Mouse (Mus musculus) forebrain, embryonic 14.5 days (tissue): ENCODE data around the gene Tvp23b. TPM values are rescaled to one million over a fixed set of nuclear protein-coding genes. Genes with fewer than 3 reads are reported as not detected.

Source experiments
- ATAC-seq: fragments of 200-750 bp; cut with Nextera tagmentation; 2 replicates; pipeline ENCODE4 v1.8.0; 2017; ENCODE audit warnings: mild to moderate bottlenecking, moderate library complexity
- DNase-seq: peaks from one replicate; pipeline ENCODE4 v3.0.0-alpha.2; 2015; ENCODE audit warnings: low spot score
- H3K27ac ChIP-seq: fragments of 300-500 bp; sonication (generic); 2 replicates; pipeline ENCODE4 v1.5.1; 2014; ENCODE audit warnings: low read depth, mild to moderate bottlenecking, control low read depth, low read length, moderate library complexity
- H3K27me3 ChIP-seq: fragments of 300-500 bp; sonication (generic); replicated peaks from 2 replicates; pipeline ENCODE4 v1.6.1; 2014; ENCODE audit warnings: low read length, control low read depth, mixed read lengths; ENCODE audit not compliant: control insufficient read depth, insufficient read depth
- H3K36me3 ChIP-seq: fragments of 300-500 bp; sonication (generic); 2 replicates; pipeline ENCODE4 v1.6.1; 2014; ENCODE audit warnings: low read length, control low read depth; ENCODE audit not compliant: control insufficient read depth, insufficient read depth
- H3K4me1 ChIP-seq: fragments of 300-500 bp; sonication (generic); 2 replicates; pipeline ENCODE4 v1.6.1; 2014; ENCODE audit warnings: antibody characterized with exemption, low read length, control low read depth; ENCODE audit not compliant: control insufficient read depth, insufficient read depth
- H3K4me2 ChIP-seq: fragments of 300-500 bp; sonication (generic); 2 replicates; pipeline ENCODE4 v1.6.1; 2014; ENCODE audit warnings: mild to moderate bottlenecking, control low read depth, low read length
- H3K4me3 ChIP-seq: fragments of 300-500 bp; sonication (generic); 2 replicates; pipeline ENCODE4 v1.5.1; 2014; ENCODE audit warnings: low read depth, low read length, control low read depth
- H3K9ac ChIP-seq: fragments of 300-500 bp; sonication (generic); 2 replicates; pipeline ENCODE4 v1.6.1; 2014; ENCODE audit warnings: mild to moderate bottlenecking, low read length, control low read depth, moderate library complexity
- H3K9me3 ChIP-seq: fragments of 300-500 bp; sonication (generic); replicated peaks from 2 replicates; pipeline ENCODE4 v1.6.1; 2016; ENCODE audit warnings: low read length, control low read depth, mixed read lengths; ENCODE audit not compliant: control insufficient read depth
- whole genome bisulfite sequencing: fragments of 180-500 bp; shearing (Covaris S2); extraction: QIAGEN DNeasy Blood & Tissue Kit; methylation state at CpG from one replicate; pipeline ENCODE4 v1.1.7; 2014; 5-methylcytosine and 5-hydroxymethylcytosine counted together
- polyA plus RNA-seq: library from polyadenylated mRNA; unstranded; fragments of >200 nt; fragmentation: Nextera tagmentation; extraction: Ambion mirVana; gene quantifications from 2 replicates; pipeline ENCODE4 v1.2.1, GENCODE M21; 2014

The Tvp23b gene
- polyA plus RNA-seq, 1 experiment from 2014 or later: 55.7 TPM

DNA sequence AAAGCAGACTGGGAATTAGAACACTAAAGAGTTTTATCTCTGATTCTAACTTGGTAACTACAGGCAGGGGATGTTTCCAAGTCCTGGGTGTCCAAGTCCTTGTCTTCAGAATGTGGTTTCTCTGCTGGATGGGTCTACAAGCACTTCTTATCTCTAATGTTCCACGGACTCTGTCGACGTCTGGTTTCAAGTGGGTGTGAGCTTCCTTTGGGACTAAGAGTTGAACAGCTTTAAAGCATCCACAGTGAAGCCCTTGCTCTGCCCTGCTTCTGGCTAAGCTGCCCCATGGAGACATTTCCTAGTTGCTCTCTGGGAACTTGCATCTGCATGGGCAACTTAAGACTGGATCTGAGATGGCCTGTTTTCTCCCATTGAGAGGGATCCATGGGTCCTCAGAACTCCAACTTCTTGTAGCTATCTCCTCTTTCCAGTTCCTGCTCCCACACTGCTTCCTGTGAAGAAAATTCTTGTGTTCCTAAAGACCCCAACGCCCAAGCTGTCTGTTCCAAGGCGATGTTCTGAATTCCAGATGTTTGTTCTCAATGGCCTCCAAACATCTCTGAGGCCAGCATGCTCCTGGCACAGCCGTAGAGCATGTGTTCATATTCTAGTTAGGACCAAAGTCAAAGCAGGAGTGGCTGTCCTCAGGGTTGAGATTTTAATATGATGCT is 45.0 kb downstream of the Tvp23b start:
- Histone ChIP-seq H3K9me3 (no peaks in the 10 kb centered on the region), H3K9ac (no peak overlapping the region), H3K4me2 (no peak overlapping the region), H3K36me3 (no peaks in the 10 kb centered on the region), H3K27me3 (no peaks in the 10 kb centered on the region), H3K4me1 (no peaks in the 10 kb centered on the region), H3K27ac (no peak overlapping the region), H3K4me3 (no peak overlapping the region)
- 91% methylated on average over 6 of the region's 6 CpGs for WGBS
- DNase-seq (no peak), ATAC-seq (no peak)

GRCm38 (mm10) chr11:62929799-62930198 is 50.5 kb downstream of the Tvp23b start:
- H3K4me3 ChIP-seq: no peak overlapping the region
- WGBS: 84% methylated on average over 3 of the region's 3 CpGs

GRCm38 (mm10) chr11:62930574-62930973 is 51.3 kb downstream of the Tvp23b start:
- H3K36me3 ChIP-seq: no peaks in the 10 kb centered on the region
- no peak overlapping the region for H3K9ac ChIP-seq
- no peak overlapping the region for H3K27ac ChIP-seq
- DNase-seq (no peak), ATAC-seq (no peak)
- WGBS: 90% methylated on average over 4 of the region's 4 CpGs
- no peaks in the 10 kb centered on the region for H3K4me1 ChIP-seq
- no peaks in the 10 kb centered on the region for H3K9me3 ChIP-seq
- H3K4me3 ChIP-seq: no peak overlapping the region
- H3K27me3 ChIP-seq: no peaks in the 10 kb centered on the region
- H3K4me2 ChIP-seq: no peak overlapping the region

More at GRCm38 (mm10) chr11:62929799-62930198, 50.5 kb downstream of the Tvp23b start:
- no peaks in the 10 kb centered on the region for H3K36me3 ChIP-seq
- H3K4me1 ChIP-seq: no peaks in the 10 kb centered on the region
- no peak for ATAC-seq
- H3K4me2 ChIP-seq: no peak overlapping the region
- DNase-seq: no peak
- H3K9me3 ChIP-seq: no peaks in the 10 kb centered on the region
- no peaks in the 10 kb centered on the region for H3K27me3 ChIP-seq
- no peak overlapping the region for H3K9ac ChIP-seq
- H3K27ac ChIP-seq: no peak overlapping the region

GRCm38 (mm10) chr11:62931141-62931540 is 51.9 kb downstream of the Tvp23b start:
- Histone ChIP-seq H3K36me3 (no peaks in the 10 kb centered on the region), H3K4me2 (no peak overlapping the region), H3K27ac (no peak overlapping the region), H3K4me3 (no peak overlapping the region), H3K9ac (no peak overlapping the region), H3K9me3 (no peaks in the 10 kb centered on the region), H3K27me3 (no peaks in the 10 kb centered on the region), H3K4me1 (no peaks in the 10 kb centered on the region)
- 91% methylated on average over 5 of the region's 5 CpGs for WGBS
- ATAC-seq: no peak
- DNase-seq: no peak

- no peak overlapping the region for H3K4me3 ChIP-seq
- no peak overlapping the region for H3K27ac ChIP-seq
- WGBS: 88% methylated on average over 9 of the region's 9 CpGs
- no peaks in the 10 kb centered on the region for H3K36me3 ChIP-seq
- H3K27me3 ChIP-seq: no peaks in the 10 kb centered on the region
- H3K9me3 ChIP-seq: no peaks in the 10 kb centered on the region
- no peak overlapping the region for H3K9ac ChIP-seq
- ATAC-seq (no peak), DNase-seq (no peak)
- no peak overlapping the region for H3K4me2 ChIP-seq
- no peaks in the 10 kb centered on the region for H3K4me1 ChIP-seq
Measured at GRCm38 (mm10) chr11:62933099-62933498, 53.8 kb downstream of the Tvp23b start.

DNA sequence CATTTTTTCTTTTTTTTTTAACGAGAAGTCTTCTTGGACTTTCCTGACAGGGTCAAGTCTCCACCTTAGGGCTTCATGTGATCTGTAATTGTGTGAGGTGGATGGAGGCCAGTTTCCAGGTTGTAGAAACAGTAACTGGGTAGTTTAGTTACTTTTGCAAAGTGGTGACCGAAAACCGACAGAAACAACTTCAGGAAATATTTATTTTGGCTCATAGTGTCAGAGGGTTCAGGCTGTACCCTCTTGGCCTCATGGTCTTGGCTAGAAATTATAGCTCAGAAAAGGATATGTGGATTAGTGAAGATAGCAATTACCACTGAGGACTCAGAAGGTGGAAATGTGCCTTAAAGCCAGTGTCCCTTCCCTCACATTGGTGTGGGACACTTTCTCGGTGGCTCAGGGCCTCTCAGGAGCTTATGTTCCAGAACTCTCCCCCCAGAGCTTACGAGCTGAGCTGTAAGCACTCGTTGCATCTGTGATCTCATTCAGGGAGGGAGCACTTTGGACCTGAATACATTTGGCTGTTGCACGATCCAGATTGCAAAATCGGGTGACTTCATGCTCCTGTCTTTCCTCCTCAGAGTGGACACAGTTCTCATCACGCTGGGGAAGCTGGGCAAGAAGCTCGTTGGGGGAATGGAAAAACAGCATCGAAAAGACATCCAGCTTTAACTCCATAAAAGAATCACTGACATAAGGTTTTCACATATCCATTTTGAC is 55.7 kb downstream of the Tvp23b start:
- Histone ChIP-seq H3K27me3 (no peaks in the 10 kb centered on the region), H3K4me3 (no peak overlapping the region), H3K36me3 (no peaks in the 10 kb centered on the region), H3K9me3 (no peaks in the 10 kb centered on the region), H3K4me2 (no peak overlapping the region), H3K27ac (no peak overlapping the region), H3K4me1 (no peaks in the 10 kb centered on the region), H3K9ac (no peak overlapping the region)
- WGBS: 86% methylated on average over 11 of the region's 11 CpGs
- DNase-seq: no peak
- no peak for ATAC-seq

DNA sequence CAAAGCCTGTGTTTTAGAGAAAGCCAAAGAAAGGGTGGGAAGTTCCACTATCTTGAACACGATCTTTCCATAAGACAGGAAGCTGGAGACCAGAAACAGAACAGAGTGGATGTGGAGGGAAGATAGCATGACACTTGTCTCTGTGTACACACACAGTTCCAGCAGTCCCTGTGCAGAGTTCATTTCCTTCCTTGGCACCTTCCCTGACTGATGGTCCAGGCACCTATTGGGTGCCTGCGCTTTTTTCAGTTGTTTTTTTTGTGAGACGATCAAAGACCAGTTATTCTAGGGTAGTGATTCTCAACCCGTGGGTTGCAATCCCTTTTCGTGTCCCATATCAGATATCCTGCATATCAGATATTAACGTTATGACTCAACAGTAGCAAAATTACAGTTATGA is 58.7 kb downstream of the Tvp23b start:
- Histone ChIP-seq H3K4me2 (no peak overlapping the region), H3K27ac (no peak overlapping the region), H3K27me3 (no peaks in the 10 kb centered on the region), H3K9me3 (no peaks in the 10 kb centered on the region), H3K36me3 (no peaks in the 10 kb centered on the region), H3K9ac (no peak overlapping the region), H3K4me1 (no peaks in the 10 kb centered on the region), H3K4me3 (no peak overlapping the region)
- 90% methylated on average over 6 of the region's 6 CpGs for WGBS
- no peak for DNase-seq
- no peak for ATAC-seq

GRCm38 (mm10) chr11:62938921-62939320 is 59.7 kb downstream of the Tvp23b start:
- Histone ChIP-seq H3K27ac (no peak overlapping the region), H3K4me1 (no peaks in the 10 kb centered on the region), H3K36me3 (no peaks in the 10 kb centered on the region), H3K4me3 (no peak overlapping the region), H3K4me2 (no peak overlapping the region), H3K27me3 (no peaks in the 10 kb centered on the region), H3K9ac (no peak overlapping the region), H3K9me3 (no peaks in the 10 kb centered on the region)
- 67% methylated on average over 5 of the region's 5 CpGs for WGBS
- DNase-seq (no peak), ATAC-seq (no peak)

DNA sequence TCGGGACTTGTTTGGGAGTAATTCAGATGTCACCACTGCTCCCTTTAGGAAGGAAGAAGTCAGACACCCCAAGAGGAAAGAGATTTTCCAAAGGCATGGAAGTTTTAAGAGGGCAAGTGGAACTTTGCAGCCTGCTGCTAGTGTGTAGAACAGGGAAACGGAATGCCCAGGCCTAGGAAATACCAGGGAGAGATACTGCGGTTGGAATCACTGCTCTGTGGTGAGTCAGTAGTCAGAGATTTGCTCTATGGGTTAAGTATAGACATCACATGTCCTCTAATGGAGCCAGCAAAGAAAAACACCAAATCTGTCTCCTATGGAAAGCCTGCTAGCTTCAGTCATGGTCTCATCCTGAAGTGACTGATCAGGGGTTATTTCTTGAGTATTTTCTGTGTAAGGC is 60.9 kb downstream of the Tvp23b start:
- DNase-seq: no peak
- Histone ChIP-seq H3K27ac (no peak overlapping the region), H3K9ac (no peak overlapping the region), H3K4me3 (no peak overlapping the region), H3K4me2 (no peak overlapping the region), H3K4me1 (no peaks in the 10 kb centered on the region), H3K27me3 (no peaks in the 10 kb centered on the region), H3K9me3 (no peaks in the 10 kb centered on the region), H3K36me3 (no peaks in the 10 kb centered on the region)
- WGBS: 93% methylated on average over 3 of the region's 3 CpGs
- no peak for ATAC-seq
